Mouse (Mus musculus): Measurements from ENCODE around the gene Prss21.

DNA sequence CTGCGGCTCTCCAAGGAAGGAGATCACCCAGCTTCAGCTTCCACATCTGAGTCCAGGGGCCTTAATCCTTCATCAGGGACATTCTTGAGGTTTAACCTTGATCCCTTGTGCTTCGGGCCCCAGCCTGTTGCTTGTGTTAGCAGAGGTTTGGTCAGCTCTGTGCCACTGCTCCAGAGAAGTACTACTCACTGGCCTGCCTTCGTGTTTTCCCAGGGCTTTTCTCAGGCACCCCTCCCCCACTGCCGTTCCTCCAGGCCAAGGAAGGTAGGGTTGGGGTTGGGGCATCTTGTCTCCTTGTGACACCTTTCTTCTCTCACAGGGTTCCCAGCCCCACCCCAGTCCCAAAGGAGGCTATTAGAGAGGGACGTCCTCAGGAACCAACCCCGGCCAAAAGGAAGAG, 45.8 kb upstream of the Prss21 start:
- no peak for TF ChIP-seq CTCF (IDR thresholded peaks at IDR 0.05; ENCODE audit: low read depth, low read length)
- no peak for TF ChIP-seq POLR2A (IDR thresholded peaks at IDR 0.05; ENCODE audit: insufficient read depth, low read length)
